Mouse (Mus musculus) right cerebral cortex, postnatal 36 days (tissue): ENCODE data around the gene Borcs5.
A peak's percentile ranks its signal among the peaks of the same experiment; 100 is the strongest.

ENCODE experiments used
- DNase-seq, 2 experiments: peaks; one replicate each; pipeline ENCODE4 v3.0.0; 2022; ENCODE audit warnings: low spot score in 2 of 2, mixed read lengths in 1 of 2

Borcs5 gene

DNA sequence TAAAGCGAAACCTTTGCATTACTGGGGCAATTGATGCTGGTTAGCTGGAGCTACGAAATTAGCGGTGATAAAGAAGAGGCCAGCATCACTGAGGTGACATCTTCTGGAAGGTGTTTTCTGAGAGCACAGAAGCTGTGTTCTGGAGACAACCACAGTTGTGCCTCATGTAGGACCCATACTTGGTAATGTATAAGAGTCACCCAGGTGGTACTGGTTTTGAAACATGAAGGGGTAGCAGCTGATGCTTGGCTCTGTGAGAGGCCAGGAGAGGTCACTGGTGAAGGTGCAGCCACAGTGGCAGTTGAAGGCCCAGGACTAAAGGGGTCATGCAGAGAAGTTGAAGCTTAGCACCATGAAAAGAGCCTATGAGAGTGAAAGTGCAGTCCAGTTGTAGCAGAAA, at the start of gene Borcs5:
Gene Borcs5 (plus strand): TSS at position 301 of the 400 bp plus-strand sequence.
- no peak for DNase-seq

DNA sequence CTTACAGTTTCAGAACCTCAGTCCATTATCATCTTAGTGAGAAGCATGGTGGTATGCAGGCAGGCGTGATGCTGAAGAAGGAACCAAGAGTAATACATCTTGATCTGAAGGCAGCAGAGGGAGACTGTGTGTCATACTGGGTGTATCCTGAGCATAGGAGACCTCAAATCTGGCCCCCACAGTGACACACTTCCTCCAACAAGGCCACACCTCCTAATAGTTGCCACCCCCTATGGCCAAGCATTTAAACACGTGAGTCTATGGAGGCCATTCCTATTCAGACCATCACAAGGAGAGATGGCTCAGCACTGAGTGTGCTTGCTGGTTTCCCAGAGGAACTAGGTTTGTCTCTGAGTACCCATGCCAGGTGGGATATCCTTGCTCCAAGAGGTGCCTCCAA, 47.7 kb upstream of the Borcs5 start:
- DNase-seq, result no peak

DNA sequence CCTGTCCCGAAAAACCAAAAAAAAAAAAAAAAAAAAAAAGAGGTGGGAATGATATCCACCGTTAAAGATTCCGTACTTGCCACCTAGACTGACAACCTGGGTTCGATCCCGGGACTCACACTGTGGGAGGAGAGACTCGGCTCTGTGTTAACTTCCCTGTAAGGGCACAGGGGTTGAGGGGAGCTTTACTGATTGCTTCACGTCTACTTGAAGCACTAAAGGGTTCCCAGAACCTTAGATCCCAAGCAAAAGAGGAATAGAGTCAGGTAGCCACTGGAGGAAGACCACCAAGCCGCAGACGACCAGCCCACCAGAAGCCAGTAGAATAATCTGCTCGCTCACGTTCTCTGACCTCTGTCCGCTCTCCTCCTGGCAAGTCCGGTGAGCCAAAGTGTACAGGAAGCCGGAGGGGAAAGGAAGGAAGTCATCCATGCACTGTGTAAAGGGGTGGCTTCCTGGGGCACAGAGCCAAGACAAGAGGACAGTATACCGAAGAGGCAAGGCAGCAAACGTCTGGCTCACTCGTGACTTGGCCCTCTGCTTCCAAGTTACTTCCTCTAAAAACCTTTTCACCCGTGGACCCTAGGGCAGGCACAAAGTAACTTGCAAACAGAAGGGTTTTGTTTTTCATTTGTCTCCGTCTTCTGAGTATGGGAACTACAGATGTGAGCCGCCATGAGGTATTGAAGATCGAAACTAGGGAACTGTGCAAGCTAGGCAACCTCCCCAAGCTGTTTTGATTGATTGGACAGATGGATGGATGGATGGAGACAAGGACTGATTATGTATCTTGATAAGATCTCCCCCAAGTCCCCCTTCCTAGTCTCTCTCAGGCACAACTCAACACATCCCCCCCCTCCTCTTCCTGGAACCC, 44.5 kb upstream of the Borcs5 start:
- DNase-seq, result no peak

DNA sequence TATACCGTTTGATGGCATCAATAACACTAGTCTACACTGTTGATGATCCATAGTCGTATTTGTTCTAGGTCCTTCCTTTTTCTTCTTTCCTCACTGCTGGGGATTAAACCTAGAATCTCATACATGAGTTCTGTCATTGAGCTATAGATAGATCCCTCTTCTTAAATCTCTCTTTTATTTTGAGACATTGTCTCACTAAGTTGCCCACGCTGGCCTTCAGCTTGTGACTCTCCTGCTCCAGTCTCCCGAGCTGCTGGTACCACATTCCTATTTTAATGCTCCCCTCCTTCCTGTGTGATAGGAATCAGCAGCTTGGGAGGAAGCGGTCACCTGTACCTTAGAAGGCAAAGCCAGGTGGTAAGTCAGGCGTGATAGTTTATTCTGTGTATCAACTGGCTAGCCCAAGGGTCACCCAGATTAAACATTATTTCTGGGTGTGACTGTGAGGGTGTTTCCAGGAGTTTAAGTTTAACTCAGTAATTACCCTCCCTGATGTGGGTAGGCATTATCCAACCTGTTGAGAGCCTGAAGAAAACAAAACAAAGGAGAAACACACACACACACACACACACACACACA, 41.6 kb upstream of the Borcs5 start:
- no peak for DNase-seq

DNA sequence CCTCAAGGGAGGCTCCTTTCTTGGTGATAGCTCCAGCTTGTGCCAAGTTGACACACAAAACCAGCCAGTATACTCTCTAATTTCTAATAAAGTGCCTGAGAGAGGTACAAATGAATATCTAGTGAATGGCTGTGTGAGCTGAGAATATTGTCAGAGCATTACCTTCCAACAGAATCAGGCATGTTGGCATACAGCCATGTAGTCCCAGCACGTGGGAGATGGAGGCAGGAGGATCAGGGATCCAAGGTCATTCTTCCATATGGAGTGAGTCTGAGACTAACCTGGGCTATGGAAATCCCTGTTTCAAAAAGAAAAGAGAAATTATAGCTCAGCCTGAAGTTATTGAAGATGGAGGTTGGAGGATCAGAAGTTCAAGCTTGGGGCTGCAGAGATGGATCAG, 40.1 kb upstream of the Borcs5 start:
- no peak for DNase-seq

DNA sequence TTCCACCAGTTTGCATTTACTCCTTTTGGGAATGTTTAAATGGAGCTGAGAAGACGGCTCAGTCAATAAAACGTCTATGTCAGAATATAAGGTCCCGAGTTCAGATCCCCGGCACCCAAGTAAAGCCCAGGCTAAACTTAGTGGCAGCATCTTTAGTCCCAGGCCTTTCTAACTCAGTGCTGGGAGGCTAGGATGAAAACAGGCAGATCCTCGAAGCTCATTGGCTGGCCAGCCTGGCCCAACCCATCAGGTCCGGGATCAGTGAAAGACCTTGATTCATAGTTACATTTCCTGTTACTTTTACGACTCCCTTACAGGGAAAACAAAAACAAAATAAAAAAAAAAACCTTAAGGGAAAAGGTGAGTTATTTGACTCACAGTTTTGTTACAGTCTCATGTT, 38.2 kb upstream of the Borcs5 start:
- no peak for DNase-seq

DNA sequence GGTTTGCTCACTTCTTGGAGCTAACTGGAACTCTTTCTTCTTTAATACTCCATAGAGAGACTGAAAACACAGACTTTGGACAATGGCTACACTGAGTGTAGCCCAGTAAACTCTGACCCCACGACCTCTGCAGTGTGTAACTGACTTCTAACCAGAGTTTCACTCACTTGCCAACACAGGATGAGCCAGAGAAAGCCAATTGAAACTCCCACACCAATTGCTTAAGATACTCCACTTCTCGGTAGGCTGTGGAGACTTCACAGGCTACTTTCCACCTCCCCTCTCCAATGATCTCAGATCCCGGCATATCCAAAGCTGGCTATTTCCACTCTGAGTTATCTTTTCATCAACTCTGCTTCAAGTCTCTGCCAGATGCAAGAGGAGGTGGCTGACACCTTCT, 37.5 kb upstream of the Borcs5 start:
- DNase-seq, result no peak

DNA sequence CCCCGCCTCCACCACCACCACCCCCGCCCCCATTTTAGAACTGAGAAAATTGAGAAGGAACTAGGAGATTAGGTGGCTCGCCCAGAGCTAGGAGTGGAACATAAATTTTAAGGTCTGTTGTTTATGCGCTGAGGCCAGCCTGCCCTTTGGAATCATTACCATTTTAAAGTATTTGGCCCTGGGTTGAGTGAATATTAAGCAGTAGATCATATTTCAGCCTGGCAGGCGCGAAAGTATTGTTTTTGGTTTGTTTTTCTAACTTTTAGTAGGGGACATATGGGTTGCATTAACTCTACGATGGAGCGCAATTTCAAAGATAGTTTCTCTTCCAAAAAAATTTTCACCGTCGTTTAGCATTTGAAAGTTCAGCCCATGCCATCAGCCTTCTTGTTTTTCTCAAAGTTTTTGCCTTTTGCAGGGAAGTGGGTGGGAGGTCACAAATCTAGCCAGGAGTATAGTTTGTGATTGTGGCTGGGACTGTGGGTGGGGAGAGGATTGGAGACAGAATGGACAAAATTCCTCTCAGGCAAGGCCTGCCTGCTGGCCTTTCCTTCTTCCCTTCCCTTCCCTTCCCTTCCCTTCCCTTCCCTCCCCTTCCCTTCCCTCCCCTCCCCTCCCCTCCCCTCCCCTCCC, 36.8 kb upstream of the Borcs5 start:
- DNase-seq, result no peak

DNA sequence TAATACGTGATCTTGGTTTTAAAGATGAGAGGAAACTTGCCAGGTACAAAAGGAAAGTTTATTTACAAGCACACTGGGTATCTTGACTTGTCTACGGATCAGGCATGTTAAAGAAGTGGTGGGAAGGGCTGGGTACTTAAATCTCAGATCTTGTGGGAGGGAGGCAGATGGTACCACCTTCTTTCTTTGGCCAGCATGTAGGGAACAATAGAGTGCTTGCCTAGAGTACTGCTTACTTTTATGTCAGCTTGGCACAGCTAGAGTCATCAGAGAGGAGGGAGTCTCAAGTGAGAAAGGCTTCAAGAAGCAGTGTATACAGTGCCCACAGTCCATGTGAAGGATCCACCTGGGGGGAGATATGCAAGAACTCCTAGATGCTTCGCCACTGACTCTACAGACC, 34.1 kb upstream of the Borcs5 start:
- DNase-seq, result no peak

DNA sequence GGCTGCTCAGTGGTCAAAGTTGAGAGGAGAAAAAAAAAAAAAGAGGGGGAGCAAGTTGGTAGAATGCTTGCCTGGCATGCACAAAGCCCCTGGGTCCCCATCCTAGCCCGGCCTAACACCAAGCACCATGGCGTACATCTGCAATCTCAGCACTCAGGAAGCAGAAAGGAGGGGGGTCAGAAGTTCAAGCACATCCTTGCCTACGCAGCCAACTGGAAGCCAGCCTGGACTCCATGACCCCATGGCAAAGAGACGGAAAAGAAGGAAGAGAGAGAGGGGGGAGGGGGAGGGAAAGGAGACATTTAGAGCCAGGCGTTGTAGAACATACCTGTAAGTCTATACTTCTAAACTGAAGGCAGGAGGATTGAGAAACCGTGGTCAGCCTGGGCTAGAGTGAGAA, 32.8 kb upstream of the Borcs5 start:
- DNase-seq, result no peak

DNA sequence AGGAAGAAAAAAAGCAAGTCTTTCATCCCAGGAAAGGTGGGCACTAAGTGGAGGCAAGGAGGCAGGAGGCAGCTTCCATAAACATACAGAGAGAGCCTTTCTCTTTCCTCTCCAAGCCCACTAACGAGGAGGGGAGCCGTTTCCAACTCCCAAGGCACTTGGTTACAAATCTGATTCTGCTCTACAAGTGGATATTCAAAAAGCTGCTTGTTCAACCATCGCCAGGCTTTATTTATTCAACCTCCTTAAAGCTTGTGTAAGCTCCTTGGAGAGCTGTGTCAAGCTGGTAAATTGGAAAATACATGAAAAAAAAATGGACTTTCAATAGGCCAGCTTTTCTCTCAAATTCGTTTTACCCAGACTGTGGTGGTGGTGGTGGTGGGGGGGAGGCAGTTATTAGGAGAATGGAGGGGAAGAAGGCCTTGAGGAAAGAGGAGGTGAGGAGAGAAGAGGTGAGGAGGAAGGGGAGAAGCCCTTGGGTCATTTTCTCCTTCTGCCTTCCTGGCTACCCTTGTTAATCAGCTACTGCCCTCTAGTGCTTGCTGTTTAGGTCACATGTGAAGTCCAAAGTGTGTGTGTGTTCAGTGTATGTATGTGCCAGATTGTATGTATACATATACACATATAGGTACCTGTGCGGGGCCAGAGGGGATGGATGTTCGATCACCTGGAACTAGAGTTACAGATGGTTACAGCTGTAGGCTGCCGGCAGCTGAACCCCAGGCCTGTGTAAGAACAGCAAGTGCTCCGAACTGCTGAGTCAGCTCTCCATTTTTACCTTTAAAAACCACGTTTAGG, 32.2 kb upstream of the Borcs5 start:
- no peak for DNase-seq

DNA sequence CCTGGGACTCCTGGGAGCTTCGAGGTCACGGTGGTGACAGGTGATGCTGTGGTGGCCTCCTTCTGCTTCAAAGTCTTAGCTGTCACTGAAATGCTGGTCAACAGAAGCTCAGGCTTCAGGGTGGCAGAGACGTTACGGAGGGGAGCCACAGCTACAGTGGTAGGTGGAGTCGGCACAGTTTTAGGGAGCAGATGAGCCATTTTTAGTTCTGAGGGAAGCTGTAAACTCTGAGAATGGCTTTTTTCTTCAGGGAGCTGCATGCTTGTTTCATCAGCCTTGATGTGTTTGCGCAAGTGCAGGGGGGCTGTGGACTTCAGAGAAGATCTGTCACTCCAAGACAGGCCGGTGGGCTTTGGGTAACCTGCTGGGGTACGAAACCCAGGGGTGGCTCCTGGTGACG, 28.9 kb upstream of the Borcs5 start:
- DNase-seq, result no peak

DNA sequence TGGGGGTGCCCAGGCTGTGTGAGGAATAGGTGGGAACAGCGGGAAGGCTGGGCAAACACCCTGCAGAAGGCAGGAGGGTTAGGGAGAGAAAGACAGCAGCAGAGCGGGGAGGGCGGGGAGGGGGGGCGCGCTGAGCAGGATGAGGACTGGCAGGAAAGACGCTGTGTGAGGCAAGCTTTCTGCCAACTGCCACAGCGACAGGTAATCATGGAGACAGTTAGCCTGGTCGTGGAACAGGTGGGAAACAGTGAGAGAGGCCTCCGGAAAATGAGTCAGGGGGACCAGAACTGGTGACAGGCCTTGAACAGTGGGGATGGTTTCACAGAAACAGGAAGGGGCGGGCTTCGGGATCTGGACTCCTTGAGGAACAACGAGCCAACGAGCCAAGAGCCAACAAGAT, 27.4 kb upstream of the Borcs5 start:
- no peak for DNase-seq

DNA sequence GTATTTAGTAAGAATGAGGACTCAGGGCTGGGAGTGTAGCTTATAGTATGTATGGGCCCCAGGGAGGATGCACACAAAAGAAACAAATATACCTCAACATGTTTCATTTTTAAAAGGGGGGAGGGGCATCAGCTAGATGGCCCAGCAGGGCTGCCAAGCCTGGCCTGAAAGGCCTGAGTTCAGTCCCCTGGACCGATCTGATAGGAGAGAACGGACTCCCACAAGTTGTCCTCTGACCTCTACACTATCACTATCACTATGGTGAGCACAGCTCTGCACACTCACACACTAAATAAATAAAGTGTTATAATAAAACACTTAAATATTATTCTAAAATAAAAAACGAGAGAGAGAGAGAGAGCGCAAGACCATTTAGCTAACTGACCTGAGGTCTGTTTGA, 25.0 kb upstream of the Borcs5 start:
- DNase-seq, result no peak

DNA sequence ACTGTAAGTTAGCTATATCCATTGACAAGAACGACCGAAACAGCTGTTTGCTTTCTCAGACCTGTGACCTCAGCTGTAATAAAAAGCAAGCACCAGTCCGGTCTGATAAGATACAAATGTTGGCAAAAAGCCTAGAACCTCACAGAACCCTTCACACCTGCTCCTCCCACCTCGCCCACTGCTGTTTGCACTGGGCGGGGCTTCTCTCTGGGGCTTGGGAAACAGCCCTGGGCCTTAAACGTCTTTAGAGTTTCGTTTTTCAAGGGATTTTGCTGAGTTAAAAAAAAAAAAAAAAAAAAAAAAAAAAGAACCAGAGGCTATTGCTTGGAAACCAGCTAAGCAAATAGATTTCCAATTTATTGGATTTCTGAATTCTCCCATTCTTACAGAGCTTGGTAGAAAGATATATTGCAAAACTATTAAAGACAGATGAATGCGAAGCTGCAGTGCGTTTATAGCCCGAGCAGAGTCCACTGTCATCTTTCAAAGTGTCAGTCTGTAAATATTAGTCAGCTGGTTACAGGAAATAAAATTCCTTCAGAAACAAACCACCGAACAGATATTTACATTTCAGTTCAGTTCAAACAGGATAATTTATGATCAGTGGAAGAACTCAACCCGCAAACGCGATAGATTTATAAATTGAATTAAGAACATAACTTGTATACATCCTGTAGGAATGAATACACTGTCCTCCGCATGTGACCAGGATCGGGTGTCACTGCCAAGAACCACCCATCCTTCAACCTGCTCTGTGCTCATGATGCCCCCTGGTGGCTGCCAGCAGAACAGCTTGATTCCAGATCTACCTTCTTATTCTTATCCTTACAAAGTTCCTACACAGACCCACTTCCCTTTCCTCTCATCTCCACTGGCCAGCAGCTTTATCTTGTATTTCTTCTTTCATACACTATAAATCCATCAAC, 24.3 kb upstream of the Borcs5 start:
- DNase-seq, result peak; percentile 69 to 76

DNA sequence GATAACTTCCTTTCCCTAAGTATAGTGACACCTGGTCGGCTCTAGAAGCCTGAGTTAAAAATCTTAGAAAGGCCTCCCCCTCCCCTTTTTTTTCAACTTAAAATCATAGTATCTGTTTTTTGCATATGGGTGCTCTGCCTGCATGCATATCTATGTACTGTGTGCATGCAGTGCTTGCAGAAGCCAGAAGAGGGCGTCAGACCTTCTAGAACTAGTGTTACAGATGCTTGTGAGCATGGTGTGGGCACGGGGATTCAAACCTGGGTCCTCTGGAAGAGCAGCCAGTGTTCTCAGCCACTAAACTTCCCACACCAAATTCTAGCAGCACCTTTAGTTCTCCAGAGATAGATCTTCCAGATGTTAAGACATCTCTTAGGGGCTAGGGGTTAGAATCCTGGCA, 21.7 kb upstream of the Borcs5 start:
- no peak for DNase-seq

DNA sequence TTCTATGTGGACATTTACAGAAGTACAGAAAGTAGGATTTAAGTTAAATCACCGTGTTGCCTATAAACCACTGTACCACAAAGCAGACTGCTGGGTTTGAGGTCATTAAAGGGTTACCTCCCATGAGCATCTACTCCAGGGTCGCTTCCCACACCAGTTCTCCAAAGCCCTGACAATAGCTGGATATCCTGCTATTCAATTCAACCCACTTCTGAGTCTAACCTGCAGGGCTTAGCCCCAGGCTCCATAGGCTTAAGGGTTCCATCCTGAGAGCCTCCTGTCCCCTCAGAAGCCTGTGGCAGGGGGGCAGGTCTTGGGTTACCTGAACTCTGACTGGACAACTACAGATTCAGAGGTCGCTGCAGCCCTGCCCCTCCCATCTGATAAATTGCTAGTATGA, 19.2 kb upstream of the Borcs5 start:
- no peak for DNase-seq

DNA sequence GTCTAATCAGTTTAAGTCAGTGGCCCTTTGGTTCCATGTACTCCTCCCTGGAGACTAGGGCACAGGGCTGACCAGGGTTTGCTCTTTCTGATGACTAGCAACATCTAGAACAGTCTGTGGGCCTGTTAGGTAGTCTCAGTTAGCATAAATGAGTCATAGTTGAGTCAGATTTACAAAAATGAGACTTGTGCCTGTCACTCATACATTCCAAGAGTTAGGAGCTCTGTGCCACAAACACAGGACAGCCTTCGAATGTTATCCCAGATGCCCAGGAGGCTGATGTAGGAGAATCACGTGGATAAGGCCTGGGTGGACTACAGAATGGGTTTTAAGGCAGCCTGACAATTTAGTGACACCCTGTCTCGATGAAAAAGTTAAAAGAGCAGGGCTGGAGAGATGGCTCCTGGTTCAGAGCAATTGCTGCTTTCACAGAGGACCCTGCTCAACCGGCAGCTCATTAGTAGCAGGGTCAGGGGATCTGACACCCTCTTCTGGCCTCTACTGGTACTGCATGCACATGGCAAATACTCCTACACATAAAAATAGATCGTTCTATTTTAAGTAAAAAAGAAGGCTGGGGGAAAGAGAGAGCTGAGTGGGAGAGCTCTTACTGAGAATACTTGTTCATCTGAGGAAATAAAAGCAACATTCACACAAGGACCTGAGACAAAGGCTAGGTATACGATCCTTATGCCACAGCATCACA, 18.3 kb upstream of the Borcs5 start:
- peak in 1 of 2 experiments; percentile 50 for DNase-seq

DNA sequence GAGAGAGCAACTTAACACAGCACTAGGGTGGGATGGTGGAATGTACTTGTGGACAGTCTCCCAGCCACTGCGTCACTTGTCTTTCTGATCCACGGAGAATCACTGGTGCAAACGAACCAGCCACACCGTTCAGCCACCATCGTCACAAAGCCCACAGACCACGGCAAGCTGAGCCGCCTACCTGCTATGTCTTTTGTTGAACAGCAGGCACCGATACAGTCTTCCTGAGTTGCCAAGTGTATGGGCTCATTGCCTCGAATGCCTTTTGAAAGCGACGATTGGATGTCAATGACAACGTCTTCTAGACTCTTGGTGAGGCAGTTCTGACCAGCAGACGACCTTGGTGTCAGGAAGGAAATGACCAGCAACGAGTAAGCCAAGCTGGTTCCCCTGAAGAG, 17.8 kb upstream of the Borcs5 start:
- peak in 1 of 2 experiments; percentile 57 for DNase-seq

DNA sequence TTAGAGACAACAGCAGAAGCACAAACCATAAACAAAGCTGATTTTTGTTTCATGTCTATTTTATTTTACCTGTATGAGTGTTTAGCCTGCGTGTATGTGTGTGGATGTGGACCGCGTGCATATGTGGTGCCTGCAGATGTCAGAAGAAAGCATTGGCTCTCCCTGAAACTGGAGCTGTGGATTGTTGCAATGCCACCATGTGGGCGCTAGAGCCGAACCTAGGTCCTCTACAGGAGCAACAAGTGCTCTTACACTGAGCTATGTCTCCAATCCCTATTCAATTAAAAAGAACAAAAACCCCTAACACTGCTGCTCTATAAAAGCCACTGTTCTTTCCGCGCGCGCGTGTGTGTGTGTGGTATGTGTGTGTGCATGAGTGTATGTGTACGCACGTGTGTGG, 13.9 kb upstream of the Borcs5 start:
- DNase-seq, result no peak

DNA sequence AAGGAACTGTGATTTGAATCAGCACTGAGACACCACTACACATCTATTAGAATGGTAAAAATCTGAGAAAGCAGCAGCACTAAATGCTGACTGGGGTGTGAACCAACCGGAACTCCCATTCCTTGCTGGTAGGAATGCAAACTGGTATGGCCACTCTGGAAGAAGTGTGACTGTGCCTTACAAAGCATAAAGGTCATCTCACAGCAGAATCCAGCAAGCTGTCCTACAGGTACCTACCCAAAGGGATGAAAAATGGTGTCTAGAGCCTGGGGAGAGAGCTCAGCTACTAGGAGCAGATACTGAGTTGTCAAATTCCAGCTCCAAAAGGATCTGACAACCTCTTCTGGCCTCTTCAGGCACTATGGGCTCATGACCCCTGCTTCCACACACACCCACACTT, 12.7 kb upstream of the Borcs5 start:
- no peak for DNase-seq
